Mouse (Mus musculus) bone marrow, adult 2 months (tissue): ENCODE measurements around the gene Erc2.

Source experiments
- CTCF ChIP-seq: fragments of 200-500 bp; IDR thresholded peaks from 2 replicates; pipeline ENCODE4 v1.5.1; 2011; ENCODE audit warnings: low read length, control low read depth; ENCODE audit not compliant: control insufficient read depth, insufficient read depth
- POLR2A ChIP-seq: fragments of 200-500 bp; IDR thresholded peaks from 2 replicates; pipeline ENCODE4 v1.6.1; 2011; ENCODE audit warnings: low read depth, mild to moderate bottlenecking, control low read depth, low read length, borderline replicate concordance; ENCODE audit not compliant: control insufficient read depth

DNA sequence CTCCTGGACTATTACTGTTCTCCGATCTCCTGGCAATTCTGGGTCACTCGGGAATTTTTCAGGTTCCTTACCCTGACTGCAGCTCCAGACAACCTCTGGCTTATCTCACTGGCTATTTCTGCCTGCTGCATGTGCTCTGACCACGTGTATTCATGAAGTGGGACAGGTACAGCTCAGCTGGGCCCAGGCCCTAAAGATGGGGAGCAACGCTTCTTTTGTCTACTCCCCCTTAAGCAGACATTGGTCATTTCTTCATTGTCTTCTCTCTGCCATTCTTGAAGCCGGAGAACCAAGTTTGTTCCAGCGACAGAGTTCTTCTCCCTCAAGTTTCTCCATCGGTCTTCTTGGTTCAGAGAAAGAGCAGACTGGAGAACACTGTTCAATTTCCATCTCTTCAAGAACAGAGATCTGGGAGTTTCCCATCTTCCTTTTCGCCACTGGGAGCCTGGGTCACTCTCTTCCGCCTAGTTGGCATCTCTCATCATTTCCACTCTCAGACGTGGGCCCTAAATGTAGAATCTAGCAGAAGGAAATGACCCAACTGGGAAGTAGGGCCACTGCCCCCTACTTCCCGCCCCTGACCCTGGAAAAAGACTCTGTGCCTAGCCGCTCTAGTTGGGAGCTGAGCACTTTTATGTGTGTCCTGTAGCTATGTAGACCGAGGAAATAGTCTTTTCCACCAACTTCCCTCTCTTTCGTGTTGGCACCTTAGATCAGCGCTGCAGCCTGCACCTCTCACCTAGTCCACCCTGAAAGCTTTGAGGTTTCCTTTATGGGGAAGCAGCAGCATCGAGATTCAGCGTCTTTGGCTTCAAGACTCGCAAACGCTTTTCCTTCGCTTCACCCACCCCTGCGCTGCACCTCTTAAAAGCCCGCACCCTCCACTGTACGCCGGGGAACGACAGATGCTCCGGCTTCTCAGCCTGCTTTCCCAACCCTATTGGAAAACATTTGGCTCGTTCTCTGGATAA is 886.3 kb downstream of the Erc2 start:
- TF ChIP-seq CTCF, result no peak
- no peak for TF ChIP-seq POLR2A
